Mouse (Mus musculus): ENCODE data around the gene Lpp. TPM values are rescaled to one million over a fixed set of nuclear protein-coding genes. Genes with fewer than 3 reads are reported as not detected.

The Lpp gene
- total and polyA plus RNA-seq, 2 experiments from 2014 or later = 8.4 to 13.1 TPM

DNA sequence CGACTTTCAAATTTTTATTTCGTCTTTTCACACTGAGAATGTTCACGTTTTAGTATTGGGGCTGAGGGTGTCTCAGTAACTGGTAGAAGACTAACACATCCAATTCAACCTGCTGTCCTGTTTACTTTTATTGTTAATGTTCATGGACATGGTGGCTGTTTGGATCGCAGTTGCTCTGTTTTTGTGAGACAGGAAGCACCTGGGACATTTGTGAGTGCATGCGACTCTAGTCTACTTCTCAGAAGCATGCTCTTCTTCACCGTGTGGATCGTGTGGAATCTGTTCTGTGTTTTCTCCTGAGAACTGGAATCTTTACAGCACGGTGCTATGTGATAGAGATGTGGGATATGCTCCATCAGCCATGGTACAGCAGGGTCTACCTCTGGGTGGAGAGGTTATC is 262.7 kb downstream of the Lpp start:
- H3K4me2 ChIP-seq (ENCODE audit: low read depth, low read length) = no peak overlapping the region
- H3K9me3 ChIP-seq (ENCODE audit: low read length) = no peaks in the 10 kb centered on the region
- H3K4me3 ChIP-seq (ENCODE audit: low read length) = no peak overlapping the region
- H3K9ac ChIP-seq (replicated peaks; ENCODE audit: low read length) = no peak overlapping the region
- no peak overlapping the region for H3K27ac ChIP-seq
- ATAC-seq (no peak), DNase-seq (ENCODE audit: low spot score) (no peak)
- no peaks in the 10 kb centered on the region for H3K36me3 ChIP-seq (ENCODE audit: insufficient read depth, low read length)
- 95% methylated on average over 8 of the region's 8 CpGs for WGBS
- peaks cover 2% of the 10 kb centered on the region; the same call in 1 of the 2 replicates for H3K4me1 ChIP-seq (ENCODE audit: insufficient read depth, low read length)
- no peaks in the 10 kb centered on the region for H3K27me3 ChIP-seq (ENCODE audit: insufficient read depth, low read length)
- TF ChIP-seq CTCF (IDR thresholded peaks at IDR 0.05; ENCODE audit: low read depth) = no peak

GRCm38 (mm10) chr16:24656752-24657151 is 263.4 kb downstream of the Lpp start:
- Histone ChIP-seq H3K27ac (no peak overlapping the region), H3K27me3 (ENCODE audit: insufficient read depth, low read length) (no peaks in the 10 kb centered on the region), H3K9ac (replicated peaks; ENCODE audit: low read length) (no peak overlapping the region), H3K4me1 (ENCODE audit: insufficient read depth, low read length) (peaks cover 2% of the 10 kb centered on the region; the same call in 1 of the 2 replicates), H3K36me3 (ENCODE audit: insufficient read depth, low read length) (no peaks in the 10 kb centered on the region), H3K4me3 (ENCODE audit: low read length) (no peak overlapping the region), H3K4me2 (ENCODE audit: low read depth, low read length) (no peak overlapping the region), H3K9me3 (ENCODE audit: low read length) (no peaks in the 10 kb centered on the region)
- no peak for TF ChIP-seq CTCF (IDR thresholded peaks at IDR 0.05; ENCODE audit: low read depth)
- DNase-seq (ENCODE audit: low spot score) = no peak
- WGBS = 93% methylated on average over 5 of the region's 5 CpGs
- ATAC-seq = no peak

DNA sequence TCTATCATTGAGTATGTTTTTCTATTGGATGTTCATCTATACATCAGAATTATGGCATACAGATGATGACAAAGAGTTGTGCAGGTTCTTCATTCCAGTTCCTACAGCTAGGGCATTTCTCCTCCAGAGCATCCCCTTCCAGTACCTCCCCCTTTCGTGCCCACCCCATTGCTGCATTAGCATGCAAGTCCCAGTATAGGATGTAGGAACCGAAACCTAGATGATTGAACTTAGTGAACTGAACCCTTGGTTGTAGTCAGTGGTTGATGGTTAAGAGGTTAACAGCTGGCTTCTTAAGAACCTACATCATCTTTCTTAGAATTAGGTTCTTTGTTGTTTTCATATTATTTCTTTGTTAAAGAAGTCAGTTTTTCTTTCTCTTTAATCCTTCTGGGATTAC is 265.7 kb downstream of the Lpp start:
- H3K4me1 ChIP-seq (ENCODE audit: insufficient read depth, low read length) = no peaks in the 10 kb centered on the region
- 94% methylated on average over 2 of the region's 2 CpGs for WGBS
- no peak overlapping the region for H3K27ac ChIP-seq
- H3K27me3 ChIP-seq (ENCODE audit: insufficient read depth, low read length) = no peaks in the 10 kb centered on the region
- no peaks in the 10 kb centered on the region for H3K9me3 ChIP-seq (ENCODE audit: low read length)
- H3K4me3 ChIP-seq (ENCODE audit: low read length) = no peak overlapping the region
- no peak for ATAC-seq
- no peak for TF ChIP-seq CTCF (IDR thresholded peaks at IDR 0.05; ENCODE audit: low read depth)
- H3K36me3 ChIP-seq (ENCODE audit: insufficient read depth, low read length) = no peaks in the 10 kb centered on the region
- no peak overlapping the region for H3K9ac ChIP-seq (replicated peaks; ENCODE audit: low read length)
- DNase-seq (ENCODE audit: low spot score) = no peak
- H3K4me2 ChIP-seq (ENCODE audit: low read depth, low read length) = no peak overlapping the region

DNA sequence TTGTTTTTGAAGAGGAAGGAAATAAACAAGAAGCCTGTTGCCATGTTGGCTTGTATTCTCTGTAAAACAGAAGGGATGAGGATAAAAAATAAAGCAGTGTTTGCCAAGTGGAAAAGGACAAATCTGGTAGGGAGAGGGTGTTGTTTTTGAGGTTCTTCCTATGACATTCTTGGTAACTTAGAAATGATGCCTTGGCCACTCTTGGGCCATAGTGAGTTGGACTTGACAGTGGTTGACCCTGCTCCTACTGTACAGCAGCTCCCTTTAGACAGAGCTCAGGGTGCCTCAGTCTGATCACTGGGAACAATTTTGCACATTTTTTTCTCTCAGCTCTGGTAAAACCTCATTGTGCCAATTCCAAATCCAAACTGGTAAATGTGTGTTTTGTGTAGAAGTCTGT is 270.8 kb downstream of the Lpp start:
- TF ChIP-seq CTCF (IDR thresholded peaks at IDR 0.05; ENCODE audit: low read depth) = no peak
- no peaks in the 10 kb centered on the region for H3K9me3 ChIP-seq (ENCODE audit: low read length)
- no peaks in the 10 kb centered on the region for H3K4me1 ChIP-seq (ENCODE audit: insufficient read depth, low read length)
- H3K27ac ChIP-seq = no peak overlapping the region
- H3K27me3 ChIP-seq (ENCODE audit: insufficient read depth, low read length) = no peaks in the 10 kb centered on the region
- ATAC-seq (no peak), DNase-seq (ENCODE audit: low spot score) (no peak)
- H3K4me2 ChIP-seq (ENCODE audit: low read depth, low read length) = no peak overlapping the region
- no peak overlapping the region for H3K9ac ChIP-seq (replicated peaks; ENCODE audit: low read length)
- no peak overlapping the region for H3K4me3 ChIP-seq (ENCODE audit: low read length)
- H3K36me3 ChIP-seq (ENCODE audit: insufficient read depth, low read length) = no peaks in the 10 kb centered on the region

DNA sequence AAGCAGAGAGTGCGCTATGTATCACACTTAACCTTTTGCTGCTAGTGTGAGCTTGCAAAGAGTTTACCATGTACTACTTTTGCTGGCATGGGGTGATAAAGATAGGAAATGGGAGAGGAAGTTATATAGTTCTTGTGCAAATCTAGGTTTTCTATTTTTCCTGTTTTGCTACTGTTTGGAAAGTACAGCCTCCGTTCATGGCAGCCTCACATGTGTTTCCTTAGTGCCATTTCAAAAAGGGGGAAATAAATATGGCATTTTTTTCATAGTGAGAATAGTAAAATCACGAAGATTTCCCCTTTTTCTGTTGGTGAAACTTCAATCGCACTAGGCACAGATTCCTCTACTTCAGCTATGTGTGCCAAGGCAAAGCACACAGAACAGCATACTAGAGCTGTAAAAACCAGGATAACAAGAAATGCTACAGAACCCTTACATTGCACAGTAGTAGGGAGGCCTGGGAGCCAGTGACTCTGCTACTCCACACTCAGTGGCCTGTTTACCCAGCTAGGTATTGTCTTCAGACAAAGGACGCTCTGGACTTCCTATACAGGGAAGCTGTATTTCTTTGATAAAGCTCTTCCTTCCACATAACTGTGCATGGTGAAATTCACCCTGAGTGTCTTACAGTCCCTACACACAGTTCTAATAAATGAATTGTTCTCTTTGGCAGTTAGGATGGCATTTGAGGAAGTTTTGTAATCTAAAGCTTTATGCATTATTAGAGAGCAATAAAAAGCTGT is 276.6 kb downstream of the Lpp start:
- Histone ChIP-seq H3K9ac (replicated peaks; ENCODE audit: low read length) (no peak overlapping the region), H3K4me3 (ENCODE audit: low read length) (no peak overlapping the region), H3K4me1 (ENCODE audit: insufficient read depth, low read length) (no peaks in the 10 kb centered on the region), H3K36me3 (ENCODE audit: insufficient read depth, low read length) (no peaks in the 10 kb centered on the region), H3K27me3 (ENCODE audit: insufficient read depth, low read length) (no peaks in the 10 kb centered on the region), H3K4me2 (ENCODE audit: low read depth, low read length) (no peak overlapping the region), H3K27ac (no peak overlapping the region), H3K9me3 (ENCODE audit: low read length) (no peaks in the 10 kb centered on the region)
- DNase-seq (ENCODE audit: low spot score) (no peak), ATAC-seq (no peak)
- no peak for TF ChIP-seq CTCF (IDR thresholded peaks at IDR 0.05; ENCODE audit: low read depth)
- 88% methylated on average over 5 of the region's 5 CpGs for WGBS

DNA sequence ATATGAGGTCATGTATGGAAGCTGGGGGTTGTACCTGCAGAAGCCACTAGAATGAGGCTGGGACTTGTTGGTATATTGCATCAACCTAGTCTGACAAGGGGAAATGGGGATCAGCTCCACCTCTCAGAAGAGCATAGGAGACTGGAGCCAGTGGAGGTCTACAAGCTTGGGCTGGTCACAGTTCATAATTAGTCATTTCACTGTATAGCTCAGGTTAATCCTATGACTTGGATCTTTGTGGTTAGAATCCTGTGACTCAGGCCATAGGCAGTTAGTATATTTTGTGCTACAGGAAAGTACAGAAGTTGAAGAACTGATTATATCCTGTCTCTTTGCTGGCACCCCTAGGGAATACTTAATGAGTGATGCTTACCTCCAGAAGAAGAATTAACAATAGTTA is 285.6 kb downstream of the Lpp start:
- Histone ChIP-seq H3K4me3 (ENCODE audit: low read length) (no peak overlapping the region), H3K4me1 (ENCODE audit: insufficient read depth, low read length) (no peaks in the 10 kb centered on the region), H3K9me3 (ENCODE audit: low read length) (no peaks in the 10 kb centered on the region), H3K36me3 (ENCODE audit: insufficient read depth, low read length) (no peaks in the 10 kb centered on the region), H3K27me3 (ENCODE audit: insufficient read depth, low read length) (no peaks in the 10 kb centered on the region), H3K9ac (replicated peaks; ENCODE audit: low read length) (no peak overlapping the region), H3K4me2 (ENCODE audit: low read depth, low read length) (no peak overlapping the region), H3K27ac (no peak overlapping the region)
- TF ChIP-seq CTCF (IDR thresholded peaks at IDR 0.05; ENCODE audit: low read depth) = no peak
- ATAC-seq = no peak
- DNase-seq (ENCODE audit: low spot score) = no peak

GRCm38 (mm10) chr16:24695062-24695461 is 301.8 kb downstream of the Lpp start:
- Histone ChIP-seq H3K9ac (replicated peaks; ENCODE audit: low read length) (no peak overlapping the region), H3K4me1 (ENCODE audit: insufficient read depth, low read length) (no peaks in the 10 kb centered on the region), H3K36me3 (ENCODE audit: insufficient read depth, low read length) (no peaks in the 10 kb centered on the region), H3K27ac (no peak overlapping the region), H3K4me3 (ENCODE audit: low read length) (no peak overlapping the region), H3K27me3 (ENCODE audit: insufficient read depth, low read length) (no peaks in the 10 kb centered on the region), H3K4me2 (ENCODE audit: low read depth, low read length) (no peak overlapping the region), H3K9me3 (ENCODE audit: low read length) (no peaks in the 10 kb centered on the region)
- no peak for TF ChIP-seq CTCF (IDR thresholded peaks at IDR 0.05; ENCODE audit: low read depth)
- ATAC-seq (no peak), DNase-seq (ENCODE audit: low spot score) (no peak)
- WGBS = 90% methylated on average over 4 of the region's 4 CpGs

Data from hindbrain, postnatal 0 days (tissue).